Mouse (Mus musculus) adrenal gland, adult 2 months (tissue): ENCODE data around the gene Zfp318. TPM values are rescaled to one million over a fixed set of nuclear protein-coding genes. Genes with fewer than 3 reads are reported as not detected.

Source experiments
- DNase-seq: peaks from one replicate; pipeline ENCODE4 v3.0.0; 2021
- long read RNA-seq: library from polyadenylated mRNA; stranded (forward); transcript quantifications from one replicate; pipeline ENCODE4 v2.0.0, GENCODE M21; 2021
- polyA plus RNA-seq: library from polyadenylated mRNA; depleted of rRNA; stranded (reverse); fragments of >200 nt; gene quantifications from 2 replicates; pipeline ENCODE4 v1.2.3, GENCODE M21; 2012; rRNA removed
- total RNA-seq, 2 experiments: library from RNA; stranded (reverse); gene quantifications; 2 replicates each; pipeline ENCODE4 v1.2.3; 2021

Gene Zfp318
- 10 to 100 TPM; 22.0 to 28.5 TPM for total RNA-seq
- 9.3 TPM in 2 replicates for polyA plus RNA-seq
- long read RNA-seq, partial matches to known transcripts = 1 of 1 reads
- long read RNA-seq, other reads (novel, unspliced or antisense) = 0 of 1 reads

DNA sequence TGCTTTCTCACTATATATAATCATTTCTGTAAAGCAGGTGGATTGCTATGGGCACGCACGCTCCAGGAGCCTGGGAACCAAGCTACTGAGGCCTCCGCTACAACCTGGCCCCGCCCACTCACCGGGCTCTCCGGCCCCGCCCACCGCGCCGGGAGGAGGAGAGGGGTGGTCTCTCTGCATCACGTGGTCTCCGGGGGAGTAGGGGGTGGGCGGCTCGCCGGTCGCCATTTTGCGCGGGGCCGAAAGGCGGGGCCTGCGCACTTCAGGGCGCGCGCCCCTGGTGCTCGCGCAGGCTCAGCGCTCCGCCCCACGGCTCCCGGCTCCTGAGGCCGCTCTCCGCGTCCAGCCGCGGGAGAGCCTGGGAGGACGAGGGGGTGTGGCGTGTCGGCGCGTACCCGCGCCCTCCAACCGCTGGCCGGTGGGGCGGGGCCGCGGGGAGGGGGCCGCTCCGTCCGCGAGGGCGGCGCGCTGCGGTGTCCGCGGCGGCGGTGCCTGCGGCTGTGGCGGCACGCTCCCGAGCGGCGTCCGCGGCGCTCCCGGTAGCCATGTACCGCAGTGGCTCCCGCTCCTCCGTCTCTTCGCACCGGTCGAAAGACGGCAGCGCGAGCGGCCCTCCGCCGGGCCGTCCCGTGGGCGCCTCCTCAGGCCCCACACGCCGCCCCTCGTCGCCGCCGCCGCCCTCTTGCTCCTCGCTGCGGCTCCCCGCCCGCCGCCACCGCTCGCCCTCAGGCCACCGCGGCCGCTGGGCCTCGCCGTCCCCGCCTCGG lies at the start of gene Zfp318:
Gene Zfp318, plus strand, starts transcription at position 438 of the 767 bp plus-strand sequence.
- DNase-seq = peak; percentile 99

DNA sequence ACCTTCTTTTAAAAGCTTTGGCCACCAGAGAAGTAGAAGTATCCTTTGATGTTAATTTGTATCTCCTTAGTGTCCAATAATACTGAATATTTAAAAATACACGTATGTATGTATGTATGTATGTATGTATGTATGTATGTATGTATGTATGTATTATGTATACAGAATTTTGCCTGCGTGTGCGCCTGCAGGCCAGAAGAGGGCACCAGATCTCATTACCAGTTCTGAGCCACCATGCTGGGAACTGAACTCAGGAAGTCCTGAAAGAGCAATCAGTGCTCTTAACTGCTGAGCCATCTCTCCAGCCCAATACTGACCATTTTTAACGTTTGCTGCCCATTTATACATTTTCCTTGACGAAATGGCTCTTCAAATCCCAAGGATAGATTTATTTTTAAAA lies 47.1 kb upstream of the Zfp318 start:
- DNase-seq = no peak

DNA sequence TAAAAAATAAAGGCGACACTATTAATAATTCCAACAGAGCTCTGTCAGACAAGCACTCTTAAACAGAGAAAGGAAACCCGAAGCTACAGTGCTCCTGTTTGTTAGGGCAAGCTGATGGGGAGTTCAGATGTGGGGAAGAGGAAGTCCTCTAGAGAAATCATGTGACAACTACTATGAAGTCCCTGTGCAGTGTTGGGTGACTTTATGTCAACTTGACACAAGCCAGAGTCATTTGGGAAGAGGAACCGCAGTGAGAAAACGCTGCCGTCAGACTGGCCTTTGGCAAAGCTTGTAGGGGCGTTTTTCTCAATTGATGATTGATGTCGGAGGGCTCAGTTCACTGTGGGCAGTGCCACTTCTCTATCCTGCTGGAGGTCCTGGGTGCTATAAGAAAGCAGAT lies 42.3 kb upstream of the Zfp318 start:
- DNase-seq = no peak

DNA sequence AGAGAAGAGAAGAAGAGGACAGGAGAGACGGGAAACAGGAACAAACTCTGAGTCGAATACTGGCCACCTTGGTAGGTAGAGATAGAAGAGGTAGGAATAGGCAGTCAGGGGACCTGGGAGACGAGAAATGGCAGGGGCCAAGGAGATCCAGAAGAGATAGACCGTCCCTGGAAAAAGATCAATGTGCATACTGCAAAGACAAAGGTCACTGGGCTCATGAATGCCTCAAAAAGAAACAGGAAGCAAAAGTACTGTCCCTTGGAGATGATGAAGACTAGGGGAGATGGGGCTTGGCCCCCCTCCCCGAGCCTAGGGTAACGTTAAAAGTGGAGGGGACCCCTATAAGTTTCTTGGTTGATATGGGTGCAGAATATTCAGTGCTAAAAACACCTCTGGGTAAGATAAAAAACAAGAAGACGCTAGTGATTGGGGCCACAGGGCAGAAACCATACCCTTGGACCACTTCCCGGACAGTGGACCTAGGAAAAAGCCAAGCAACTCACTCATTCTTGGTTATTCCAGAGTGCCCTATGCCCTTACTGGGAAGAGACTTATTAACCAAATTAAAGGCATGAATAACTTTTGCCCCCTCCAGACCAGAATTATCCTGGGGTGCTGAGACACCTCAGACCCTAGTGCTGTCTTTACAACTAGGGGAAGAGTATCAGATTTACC lies 32.4 kb upstream of the Zfp318 start:
- no peak for DNase-seq

DNA sequence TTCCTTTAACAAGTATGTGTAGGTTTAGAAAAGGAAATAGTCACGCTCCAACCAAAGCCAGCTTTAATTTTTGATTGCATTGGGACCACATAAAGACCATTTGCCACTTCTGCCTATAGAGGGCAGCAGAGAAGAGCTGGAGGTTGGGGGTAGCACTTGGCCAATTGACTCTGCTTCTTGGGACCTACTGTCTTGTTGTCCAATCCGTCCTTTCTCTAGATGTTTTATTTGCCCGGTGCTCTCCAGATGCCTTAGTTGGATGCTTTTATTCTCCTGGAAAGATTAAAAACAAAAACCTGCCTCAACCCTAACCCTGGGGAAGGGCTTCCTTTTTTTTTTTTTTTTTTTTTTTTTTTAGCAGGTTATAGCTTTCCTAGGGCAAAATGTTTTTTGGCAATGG lies 11.7 kb upstream of the Zfp318 start:
- peak; percentile 52 for DNase-seq

DNA sequence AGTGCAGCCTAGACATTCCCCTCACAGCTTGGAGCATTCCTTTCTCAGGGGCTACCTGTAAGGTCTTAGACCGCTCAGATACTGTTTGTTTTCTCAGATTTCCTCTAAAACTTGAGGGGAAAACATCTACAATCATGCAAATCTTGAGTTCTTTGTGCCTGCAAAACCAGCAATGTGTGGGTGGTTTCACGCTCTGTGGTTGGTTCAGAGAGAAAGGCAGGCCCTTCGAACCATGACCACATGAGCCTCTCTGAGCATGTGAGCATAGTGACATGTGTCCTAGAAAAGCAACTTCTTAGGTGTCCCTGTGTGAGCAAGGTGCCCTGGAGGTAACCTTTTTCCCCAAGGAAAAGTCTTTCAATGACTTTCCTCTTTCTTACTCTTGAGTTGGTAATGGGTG lies 5.0 kb upstream of the Zfp318 start:
- no peak for DNase-seq

DNA sequence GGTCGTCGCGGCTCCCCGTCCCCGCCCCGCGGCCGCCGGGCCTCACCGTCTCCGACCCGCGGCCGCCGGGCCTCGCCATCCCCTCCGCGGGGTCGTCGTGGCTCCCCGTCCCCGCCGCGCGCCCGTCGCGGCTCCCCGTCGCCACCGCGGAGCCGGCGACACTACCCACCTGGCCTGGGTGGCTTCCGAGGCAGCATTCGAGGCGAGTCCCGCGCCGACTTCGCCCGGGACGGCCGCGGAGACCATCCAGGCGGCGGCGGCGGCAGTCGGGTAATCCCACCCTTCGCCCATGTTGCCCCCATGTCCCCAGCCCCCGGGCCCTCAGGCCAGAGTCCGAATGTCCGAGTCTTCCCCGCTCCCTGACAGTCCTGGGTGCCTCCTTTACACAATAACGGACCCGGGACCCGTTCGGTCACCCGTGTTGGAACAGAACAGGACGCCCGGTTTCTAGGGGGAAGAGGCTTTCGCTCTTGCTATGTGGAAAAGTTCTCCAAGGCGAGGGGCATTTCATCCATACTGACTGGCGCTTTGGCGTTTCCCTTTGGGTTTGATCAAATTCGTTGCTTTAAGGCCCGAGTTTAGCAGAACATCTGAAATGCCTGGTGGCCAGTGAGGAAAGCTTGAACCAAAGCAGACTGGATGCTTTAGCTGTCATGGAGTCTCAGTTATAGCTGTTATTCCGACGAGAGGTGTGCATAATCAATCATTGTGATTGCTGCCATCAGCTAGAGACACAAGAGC lies 700 bp downstream of the Zfp318 start:
- peak; percentile 50 for DNase-seq

DNA sequence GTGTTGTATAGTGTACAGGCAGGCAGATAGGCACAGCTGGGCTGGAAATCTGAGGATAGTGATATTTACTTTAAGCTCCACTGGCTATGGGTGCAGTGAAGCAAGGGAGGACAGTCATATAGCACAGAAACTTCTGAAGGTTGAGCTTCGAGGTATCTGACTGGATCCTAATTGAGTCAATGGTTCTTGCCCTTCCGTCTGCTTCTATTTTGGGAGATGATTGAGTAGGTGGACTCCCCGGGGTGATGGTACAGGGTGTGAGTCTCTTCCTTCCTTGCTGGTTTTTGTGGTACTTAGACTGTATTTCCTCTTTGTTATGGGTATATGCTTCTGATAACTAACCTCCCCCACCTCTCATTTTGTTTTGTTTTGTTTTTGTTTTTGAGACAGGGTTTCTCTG lies 4.7 kb downstream of the Zfp318 start:
- DNase-seq = no peak

DNA sequence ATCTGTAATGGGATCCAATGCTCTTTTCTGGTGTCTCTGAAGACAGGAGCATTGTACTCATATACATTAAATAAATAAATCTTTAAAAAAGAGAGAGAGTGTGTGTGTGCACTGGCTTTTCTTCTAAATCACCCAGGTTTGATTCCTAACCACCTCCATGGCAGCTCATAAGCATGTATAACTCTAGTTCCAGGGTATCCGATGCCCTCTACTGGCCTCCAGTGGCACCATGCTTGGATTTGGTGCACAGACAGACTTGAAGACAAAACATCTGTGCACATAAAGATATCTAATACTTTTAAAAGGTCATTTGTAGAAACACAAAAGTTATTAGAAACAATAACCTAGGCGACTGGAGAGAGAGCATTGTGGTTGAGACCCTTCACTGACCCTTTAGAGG lies 9.5 kb downstream of the Zfp318 start:
- peak; percentile 32 for DNase-seq

DNA sequence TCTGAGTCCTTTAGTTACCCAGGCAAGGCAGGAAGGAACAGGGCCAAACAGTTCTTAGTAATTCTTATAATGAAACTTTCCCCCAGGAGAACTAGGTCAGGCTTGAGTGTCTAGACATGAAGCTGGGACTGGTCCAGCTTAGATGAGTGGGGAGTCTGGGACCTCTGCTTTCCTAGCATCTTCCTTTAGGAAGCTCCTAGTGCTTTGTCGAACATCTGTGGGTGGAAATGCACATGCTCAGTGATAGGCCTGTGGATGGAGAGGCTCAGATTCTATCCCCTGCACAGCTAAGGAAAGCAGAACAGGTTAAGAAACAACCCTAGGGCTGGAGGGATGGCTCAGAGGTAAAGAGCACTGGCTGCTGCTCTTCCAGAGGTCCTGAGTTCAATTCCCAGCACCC lies 11.1 kb downstream of the Zfp318 start:
- no peak for DNase-seq

DNA sequence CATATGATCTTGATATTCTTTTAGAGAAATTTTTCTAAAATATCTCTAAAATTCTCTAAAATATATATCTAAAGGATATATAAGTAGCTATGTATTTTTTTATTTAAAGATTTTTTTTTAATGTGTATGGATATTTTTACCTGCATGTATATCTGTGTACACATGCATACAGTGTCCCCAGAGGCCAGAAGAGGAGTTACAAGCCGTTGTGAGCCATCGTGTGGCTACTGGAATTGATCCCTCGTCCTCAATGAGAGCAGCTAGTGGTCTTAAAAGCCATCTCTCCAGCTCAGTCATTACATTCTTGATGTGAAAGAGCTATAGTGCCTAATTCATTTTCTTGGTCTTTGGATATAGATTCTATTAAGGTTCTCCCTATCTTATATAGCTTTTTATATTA lies 24.9 kb downstream of the Zfp318 start:
- no peak for DNase-seq

DNA sequence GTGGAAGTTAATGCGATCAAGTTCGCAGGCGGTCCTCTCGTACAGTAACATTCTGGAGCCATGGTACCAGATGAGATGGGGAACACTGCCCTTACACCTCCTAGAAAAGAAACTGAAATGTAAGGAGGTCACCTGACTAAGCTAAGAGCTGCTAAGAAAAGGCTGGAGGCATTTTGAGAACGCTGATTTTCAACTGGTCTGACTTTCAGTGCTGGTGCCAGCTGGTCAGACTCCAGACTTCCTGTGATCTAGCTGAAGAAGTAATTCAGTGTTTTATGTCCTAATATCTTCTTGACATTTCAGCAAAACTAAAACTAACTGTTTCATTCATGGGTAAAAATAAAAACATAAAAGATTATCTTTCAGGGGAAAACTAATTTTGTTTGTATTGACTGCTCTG lies 35.1 kb downstream of the Zfp318 start:
- DNase-seq = no peak

DNA sequence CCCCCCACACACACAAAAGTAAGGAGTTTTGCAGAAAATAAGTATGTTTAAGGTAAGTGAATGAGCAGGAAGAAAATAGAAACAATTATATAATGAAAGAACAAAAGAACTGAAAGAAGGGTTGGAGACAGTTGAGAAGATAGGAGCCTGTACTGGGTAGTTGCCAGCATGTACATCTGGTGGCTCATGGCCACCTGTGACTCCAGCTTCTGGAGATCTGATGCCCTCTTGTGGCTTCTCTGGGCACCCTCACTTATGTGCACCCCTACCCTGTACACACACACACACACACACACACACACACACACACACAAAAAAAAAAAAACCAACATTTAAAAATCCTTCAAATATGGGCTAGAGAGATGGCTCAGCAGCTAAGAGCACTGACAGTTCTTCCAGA lies 36.2 kb downstream of the Zfp318 start:
- no peak for DNase-seq

DNA sequence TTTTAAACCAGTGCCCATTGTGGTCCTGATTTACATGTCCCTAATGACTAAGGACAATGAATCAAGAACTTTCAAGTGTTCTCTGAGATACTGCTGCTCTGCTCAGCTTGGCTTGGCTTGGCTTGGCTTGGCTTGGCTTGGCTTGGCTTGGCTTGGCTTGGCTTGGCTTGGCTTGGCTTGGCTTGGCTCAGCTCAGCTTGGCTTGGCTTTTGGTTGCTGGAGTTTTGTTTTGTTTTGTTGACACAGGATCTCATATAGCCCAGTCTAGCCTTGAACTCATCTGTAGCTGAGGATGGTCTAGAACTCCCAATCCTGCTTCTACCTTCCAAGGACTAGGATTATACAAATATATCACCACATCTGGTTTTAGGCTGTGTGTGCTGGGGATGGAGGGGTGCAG lies 43.0 kb downstream of the Zfp318 start:
- DNase-seq = peak; percentile 34

DNA sequence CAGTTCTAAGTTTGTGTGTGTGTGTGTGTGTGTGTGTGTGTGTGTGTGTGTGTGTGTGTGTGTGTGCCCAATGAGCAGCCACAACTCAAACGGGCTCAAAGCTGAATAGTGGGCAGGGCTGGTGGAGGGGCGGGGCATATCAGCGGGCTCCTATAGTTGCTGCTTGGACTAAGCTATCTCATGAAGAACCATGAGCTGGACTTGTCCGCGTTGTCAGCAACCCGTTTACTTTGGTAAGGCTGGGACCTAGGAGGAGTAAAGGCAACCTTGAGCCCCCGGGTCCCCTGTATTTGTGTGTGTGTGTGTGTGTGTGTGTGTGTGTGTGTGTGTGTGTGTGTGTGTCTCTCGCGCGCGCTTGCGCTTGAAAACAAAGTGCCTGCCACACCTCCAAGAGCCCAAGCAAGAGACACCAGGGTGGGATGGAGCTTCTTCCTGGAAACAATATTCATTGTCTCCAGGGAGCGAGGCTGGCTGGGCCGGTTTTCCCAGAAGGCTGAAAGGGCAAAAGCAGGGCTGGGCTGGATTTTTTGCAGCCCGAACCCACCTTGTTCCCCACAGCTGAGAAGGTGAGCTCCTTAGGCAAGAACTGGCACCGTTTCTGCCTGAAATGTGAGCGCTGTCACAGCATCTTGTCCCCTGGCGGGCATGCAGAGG lies 45.4 kb downstream of the Zfp318 start, which contains the start of gene Crip3:
Gene Crip3, plus strand, starts transcription at position 166 of the 654 bp plus-strand sequence.
- peak; percentile 46 for DNase-seq

DNA sequence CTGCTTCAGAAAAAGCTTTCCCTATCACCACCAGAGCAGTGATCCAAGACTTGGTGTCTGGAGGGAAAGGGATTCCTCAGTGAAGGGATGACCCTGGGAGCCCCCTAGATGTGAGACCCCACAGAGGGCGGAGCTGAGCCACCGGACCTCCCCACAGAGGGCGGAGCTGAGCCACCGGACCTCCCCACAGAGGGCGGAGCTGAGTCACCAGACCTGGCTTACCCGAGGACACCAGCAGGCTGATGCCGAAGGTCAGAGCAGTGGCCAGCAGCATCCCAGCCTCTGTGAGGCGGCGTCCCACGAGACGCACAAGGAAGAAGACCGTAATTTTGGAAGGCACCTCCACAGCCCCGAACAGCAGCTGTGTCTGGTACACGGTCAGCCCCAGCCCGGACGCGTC lies 50.1 kb downstream of the Zfp318 start:
- peak; percentile 67 for DNase-seq

DNA sequence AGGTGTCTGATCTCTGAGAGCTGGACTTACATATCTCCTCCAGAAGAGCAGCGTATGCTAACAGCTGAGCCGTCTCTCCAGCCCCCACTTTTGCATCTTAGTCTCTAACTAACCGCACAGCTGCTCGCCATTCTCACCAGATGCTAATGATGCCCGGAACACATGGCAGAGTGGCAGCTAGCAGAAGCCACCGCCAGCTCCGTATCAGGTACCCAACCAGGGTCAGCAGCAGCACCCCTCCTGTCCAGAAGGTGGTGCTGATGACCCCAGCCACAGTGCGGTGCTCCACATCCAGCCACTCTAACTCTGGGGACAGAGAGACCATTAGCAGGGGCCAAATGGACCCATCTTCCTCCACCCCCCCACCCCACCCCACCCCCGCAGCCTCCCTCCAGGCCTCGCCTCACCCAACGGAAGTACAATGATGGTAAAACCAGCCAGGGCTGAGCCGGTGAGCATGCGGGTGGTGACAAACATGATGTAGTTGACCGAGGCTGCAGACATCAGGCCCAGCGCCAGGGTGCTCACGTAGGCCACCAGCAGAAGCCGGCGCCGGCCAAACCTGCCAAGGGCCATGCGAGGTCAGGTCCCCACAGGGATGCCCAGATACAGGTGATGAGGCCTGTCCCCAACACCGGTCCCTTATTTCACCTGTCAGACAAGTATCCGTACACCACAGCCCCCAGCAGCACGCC lies 53.3 kb downstream of the Zfp318 start:
- DNase-seq = no peak

DNA sequence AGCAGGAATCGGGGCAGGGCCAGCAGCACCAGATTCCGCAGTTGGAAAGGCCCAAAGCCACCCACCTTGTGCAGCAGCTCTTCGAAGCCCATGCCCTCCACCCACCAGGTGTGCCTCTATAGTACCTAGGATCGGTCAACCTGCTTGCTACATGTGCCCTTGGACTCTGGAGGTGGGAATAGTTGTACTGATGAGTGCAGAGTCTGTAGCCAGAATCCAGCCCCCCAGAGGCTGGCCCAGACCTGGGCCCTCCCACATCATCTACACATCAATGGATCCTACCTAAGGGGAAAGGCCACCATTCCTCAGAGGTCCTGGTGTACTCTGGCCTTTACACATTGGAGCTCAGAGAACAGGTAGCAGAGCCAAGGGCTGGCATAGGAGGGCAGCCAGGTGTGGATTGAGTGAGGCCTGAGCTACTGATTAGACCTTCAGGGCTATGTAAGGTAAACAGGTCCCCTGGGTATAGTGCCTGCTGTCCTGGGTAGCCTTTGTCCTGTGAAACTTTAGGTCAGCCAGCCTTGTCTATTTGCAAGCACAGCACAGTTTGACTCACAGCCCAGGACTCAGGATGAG lies 54.9 kb downstream of the Zfp318 start, which contains the start of gene Slc22a7:
Gene Slc22a7, minus strand, starts transcription at position 160 of the 576 bp plus-strand sequence.
- DNase-seq = no peak

DNA sequence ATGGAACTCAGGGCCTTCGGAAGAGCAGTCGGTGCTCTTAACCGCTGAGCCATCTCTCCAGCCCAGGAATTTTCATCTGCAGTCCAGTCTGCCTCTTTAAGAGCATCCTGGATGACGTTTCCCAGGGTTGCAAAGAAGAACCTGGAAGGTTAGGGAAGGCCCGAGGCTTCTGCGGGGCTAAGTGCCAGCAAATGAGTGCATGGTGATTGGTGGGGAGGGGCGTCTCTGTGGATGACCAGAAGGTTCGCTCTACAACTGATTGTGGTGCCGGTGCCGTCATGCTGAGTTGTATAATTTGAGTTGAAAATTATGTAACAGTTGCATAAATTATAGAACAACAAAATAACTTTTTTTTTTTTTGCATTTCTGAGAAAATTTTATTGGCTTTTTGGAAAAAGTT lies 55.6 kb downstream of the Zfp318 start:
- DNase-seq = no peak

DNA sequence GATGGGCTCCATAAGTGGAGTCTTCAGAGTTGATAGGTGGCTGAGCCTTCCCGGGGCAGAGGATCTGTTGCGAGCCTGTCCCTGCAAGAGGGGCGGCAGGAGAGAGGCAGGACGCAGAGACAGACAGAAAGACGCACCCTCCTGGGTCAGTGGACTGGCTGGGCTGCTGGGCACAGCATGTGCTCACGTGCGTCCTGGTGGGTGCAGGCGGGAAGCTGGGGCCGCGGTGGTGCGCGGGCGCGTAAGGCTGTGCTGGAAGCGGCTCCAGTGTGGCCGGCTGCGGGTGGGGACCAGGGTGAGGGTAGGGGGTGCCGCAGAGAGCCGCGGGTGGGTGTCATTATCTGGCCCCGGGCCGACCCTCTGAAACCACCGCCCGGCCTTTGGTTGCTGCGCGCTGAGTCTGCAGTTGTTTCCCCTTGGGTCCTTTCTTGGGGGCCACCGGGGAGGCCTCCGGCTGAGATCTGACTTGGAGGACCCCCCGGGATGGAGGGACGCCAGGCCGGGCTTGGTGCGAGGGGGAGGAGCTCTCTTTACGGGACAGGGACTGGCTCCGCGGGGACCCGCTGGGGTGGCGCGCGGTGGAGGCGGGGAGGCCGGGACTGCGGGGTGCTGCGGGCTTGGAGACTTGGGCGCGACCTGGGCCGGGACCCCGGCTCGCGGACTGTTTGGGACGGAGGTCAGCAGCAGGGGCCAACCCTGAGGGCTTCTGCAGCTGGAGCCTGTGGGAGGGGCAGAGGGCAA lies 61.5 kb downstream of the Zfp318 start:
- no peak for DNase-seq
